ENCODE assay signal across 24 mouse cellular contexts in genomic region chr15:30374907-30375306, GRCm38 (mm10).
DNase-seq lines count a peak whose midpoint lies in the region; ATAC-seq and TF ChIP-seq lines count a peak whose summit lies in the region.
"Had no signal": no experiment of that assay in that cellular context is flagged by ENCODE, and none has a peak within 500 bp of the region (broad histone marks: within the 10 kb centered on the region; RNA-seq: fewer than 3 reads in every experiment).

No protein-coding gene starts in this region.

- H3K27me3 ChIP-seq in forebrain, embryonic 13.5 days: no peaks in the 10 kb centered on the region
- H3K27me3 ChIP-seq in forebrain, embryonic 10.5 days (ENCODE audit: poor library complexity, severe bottlenecking): no peaks in the 10 kb centered on the region
- no peaks in the 10 kb centered on the region for H3K27me3 ChIP-seq in midbrain, embryonic 11.5 days (ENCODE audit: control insufficient read depth, insufficient read depth, low read length)
- no peaks in the 10 kb centered on the region for H3K27me3 ChIP-seq in midbrain, embryonic 10.5 days (ENCODE audit: low read depth, poor library complexity, severe bottlenecking)
- H3K27me3 ChIP-seq in midbrain, embryonic 16.5 days (ENCODE audit: control insufficient read depth, insufficient read depth, low read depth, low read length): no peaks in the 10 kb centered on the region
- H3K27me3 ChIP-seq in midbrain, postnatal 0 days (ENCODE audit: insufficient read depth, low read length): no peaks in the 10 kb centered on the region
- H3K27me3 ChIP-seq: CH12.LX; heart, embryonic 12.5 days; heart, embryonic 15.5 days; Patski had no signal

- H3K4me1 ChIP-seq in forebrain, embryonic 13.5 days: peaks cover 20% of the 10 kb centered on the region
- H3K4me1 ChIP-seq in forebrain, embryonic 10.5 days: peaks cover 17% of the 10 kb centered on the region
- H3K4me1 ChIP-seq in midbrain, embryonic 11.5 days (ENCODE audit: control insufficient read depth, insufficient read depth, low read length): peaks cover 4% of the 10 kb centered on the region; the same call in 1 of the 2 replicates
- H3K4me1 ChIP-seq in midbrain, embryonic 10.5 days: peaks cover 21% of the 10 kb centered on the region; the same call in 1 of the 2 replicates
- H3K4me1 ChIP-seq in midbrain, embryonic 16.5 days (ENCODE audit: control insufficient read depth, insufficient read depth, low read length): peaks cover 17% of the 10 kb centered on the region
- 0 out of 2 replicates have a peak, but pooled peaks cover 3% of the 10 kb centered on the region for H3K4me1 ChIP-seq in midbrain, postnatal 0 days (ENCODE audit: insufficient read depth, low read length)
- H3K4me1 ChIP-seq: heart, embryonic 12.5 days; heart, embryonic 15.5 days; hindbrain, embryonic 10.5 days had no signal

- no peak for TF ChIP-seq CTCF in midbrain, postnatal 0 days (IDR thresholded peaks at IDR 0.05)

- H3K9ac ChIP-seq in forebrain, embryonic 13.5 days: no peak overlapping the region
- no peak overlapping the region for H3K9ac ChIP-seq in midbrain, embryonic 11.5 days (ENCODE audit: low read length)
- H3K9ac ChIP-seq in midbrain, embryonic 16.5 days (ENCODE audit: low read depth, low read length): no peak overlapping the region
- no peak overlapping the region for H3K9ac ChIP-seq in midbrain, postnatal 0 days (replicated peaks; ENCODE audit: low read length, poor library complexity, severe bottlenecking)
- H3K9ac ChIP-seq: heart, embryonic 12.5 days; heart, embryonic 15.5 days; hindbrain, embryonic 14.5 days had no signal

- no peaks in the 10 kb centered on the region for H3K9me3 ChIP-seq in forebrain, embryonic 13.5 days (replicated peaks)
- H3K9me3 ChIP-seq in forebrain, embryonic 10.5 days: no peaks in the 10 kb centered on the region
- no peaks in the 10 kb centered on the region for H3K9me3 ChIP-seq in midbrain, embryonic 11.5 days (ENCODE audit: control insufficient read depth, low read length)
- H3K9me3 ChIP-seq in midbrain, embryonic 10.5 days (replicated peaks): no peaks in the 10 kb centered on the region
- no peaks in the 10 kb centered on the region for H3K9me3 ChIP-seq in midbrain, embryonic 16.5 days (replicated peaks; ENCODE audit: control insufficient read depth, low read length, poor library complexity, severe bottlenecking)
- H3K9me3 ChIP-seq in midbrain, postnatal 0 days (ENCODE audit: low read length): no peaks in the 10 kb centered on the region
- H3K9me3 ChIP-seq: heart, embryonic 12.5 days; heart, embryonic 15.5 days; hindbrain, embryonic 10.5 days had no signal

- no peak for DNase-seq in forebrain, embryonic 10.5 days (ENCODE audit: extremely low spot score, low spot score)
- peak; percentile 68 for DNase-seq in midbrain, embryonic 11.5 days (ENCODE audit: low spot score, missing footprints)
- DNase-seq in midbrain, embryonic 10.5 days (ENCODE audit: low spot score): no peak
- no peak for DNase-seq in midbrain, postnatal 0 days (ENCODE audit: low spot score)
- DNase-seq in spleen, postnatal 10 days (ENCODE audit: low spot score in 2 of 2): no peak
- DNase-seq: adrenal gland, postnatal 10 days; adrenal gland, postnatal 36 days; B cell, adult 2 months; cerebellum, adult 18-20 months; cerebellum, adult 9-10 months; cerebellum, postnatal 14 days; gastrocnemius, postnatal 25 days; heart, adult 18-20 months; heart, postnatal 10 days; heart, postnatal 36 days had no signal

- ATAC-seq in forebrain, embryonic 13.5 days: 0 out of 2 replicates have a peak, but pooled peaks have one; percentile 25
- ATAC-seq in midbrain, embryonic 11.5 days (ENCODE audit: low FRiP score): peak; percentile 58; the same call in 1 of the 2 replicates
- peak; percentile 40; the same call in 1 of the 2 replicates for ATAC-seq in midbrain, embryonic 16.5 days
- no peak for ATAC-seq in midbrain, postnatal 0 days (ENCODE audit: low FRiP score)
- ATAC-seq: Patski had no signal

- no peaks in the 10 kb centered on the region for H3K36me3 ChIP-seq in forebrain, embryonic 13.5 days (ENCODE audit: poor library complexity, severe bottlenecking)
- H3K36me3 ChIP-seq in forebrain, embryonic 10.5 days (replicated peaks): no peaks in the 10 kb centered on the region
- H3K36me3 ChIP-seq in midbrain, embryonic 11.5 days (ENCODE audit: control insufficient read depth, insufficient read depth, low read length): no peaks in the 10 kb centered on the region
- no peaks in the 10 kb centered on the region for H3K36me3 ChIP-seq in midbrain, embryonic 10.5 days
- H3K36me3 ChIP-seq in midbrain, embryonic 16.5 days (ENCODE audit: control insufficient read depth, insufficient read depth, low read length): no peaks in the 10 kb centered on the region
- H3K36me3 ChIP-seq in midbrain, postnatal 0 days (ENCODE audit: insufficient read depth, low read length): no peaks in the 10 kb centered on the region
- H3K36me3 ChIP-seq: G1E; heart, embryonic 12.5 days; heart, embryonic 15.5 days; hindbrain, embryonic 10.5 days had no signal

- no peak overlapping the region for H3K4me2 ChIP-seq in forebrain, embryonic 13.5 days
- no peak overlapping the region for H3K4me2 ChIP-seq in midbrain, embryonic 11.5 days
- no peak overlapping the region for H3K4me2 ChIP-seq in midbrain, embryonic 16.5 days (ENCODE audit: low read length)
- no peak overlapping the region for H3K4me2 ChIP-seq in midbrain, postnatal 0 days (ENCODE audit: low read depth, low read length, poor library complexity, severe bottlenecking)
- H3K4me2 ChIP-seq: heart, embryonic 12.5 days; heart, embryonic 15.5 days; hindbrain, embryonic 14.5 days had no signal

- no peak overlapping the region for H3K27ac ChIP-seq in forebrain, embryonic 13.5 days
- H3K27ac ChIP-seq in forebrain, embryonic 10.5 days: no peak overlapping the region
- no peak overlapping the region for H3K27ac ChIP-seq in midbrain, embryonic 11.5 days (ENCODE audit: low read depth, low read length)
- H3K27ac ChIP-seq in midbrain, embryonic 10.5 days (replicated peaks): no peak overlapping the region
- no peak overlapping the region for H3K27ac ChIP-seq in midbrain, embryonic 16.5 days (ENCODE audit: low read length)
- no peak overlapping the region for H3K27ac ChIP-seq in midbrain, postnatal 0 days (ENCODE audit: low read depth, low read length)
- H3K27ac ChIP-seq: heart, embryonic 15.5 days; hindbrain, embryonic 10.5 days; hindbrain, embryonic 14.5 days had no signal

- H3K4me3 ChIP-seq in forebrain, embryonic 13.5 days: no peak overlapping the region
- no peak overlapping the region for H3K4me3 ChIP-seq in forebrain, embryonic 10.5 days
- no peak overlapping the region for H3K4me3 ChIP-seq in midbrain, embryonic 11.5 days (ENCODE audit: low read depth, low read length)
- H3K4me3 ChIP-seq in midbrain, embryonic 10.5 days: no peak overlapping the region
- no peak overlapping the region for H3K4me3 ChIP-seq in midbrain, embryonic 16.5 days (ENCODE audit: low read depth, low read length)
- no peak overlapping the region for H3K4me3 ChIP-seq in midbrain, postnatal 0 days (ENCODE audit: low read depth, low read length)
- H3K4me3 ChIP-seq: heart, embryonic 12.5 days; heart, embryonic 15.5 days; hindbrain, embryonic 10.5 days had no signal

- WGBS in forebrain, embryonic 13.5 days: 84% methylated on average over 5 of the region's 5 CpGs
- WGBS in forebrain, embryonic 10.5 days: 86% methylated on average over 5 of the region's 5 CpGs
- 87% methylated on average over 5 of the region's 5 CpGs for WGBS in midbrain, embryonic 11.5 days
- 89% methylated on average over 5 of the region's 5 CpGs for WGBS in midbrain, embryonic 10.5 days
- WGBS in midbrain, embryonic 16.5 days: 83% methylated on average over 5 of the region's 5 CpGs
- 75% methylated on average over 5 of the region's 5 CpGs for WGBS in midbrain, postnatal 0 days
